Mouse (Mus musculus) central nervous system, embryonic 18 days (tissue): ENCODE data around the gene Nxph1. TPM values are rescaled to one million over a fixed set of nuclear protein-coding genes. Genes with fewer than 3 reads are reported as not detected.

Source experiments
- polyA plus RNA-seq: library from polyadenylated mRNA; depleted of rRNA; stranded (reverse); fragments of >200 nt; gene quantifications from 2 replicates; pipeline ENCODE4 v1.2.3, GENCODE M21; 2012; rRNA removed

Gene Nxph1
- polyA plus RNA-seq: 42.2 and 46.1 TPM in 2 replicates

DNA sequence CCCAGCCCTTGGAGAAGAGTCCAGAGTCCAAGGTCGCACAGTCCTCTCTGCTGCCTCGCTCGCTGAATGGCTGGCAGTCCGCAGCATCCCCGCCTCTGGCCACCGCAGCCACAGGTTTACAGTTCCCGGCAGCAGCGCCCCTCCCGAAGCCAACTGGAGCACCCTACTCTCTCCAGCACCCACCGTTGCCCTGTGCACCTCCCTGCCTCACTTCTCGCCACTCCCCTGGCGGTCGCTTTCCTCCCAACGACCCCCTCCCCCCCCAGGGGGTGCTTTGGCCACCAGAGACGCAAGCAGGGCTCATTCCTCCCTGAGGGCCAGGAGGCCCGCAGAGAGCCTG, at the start of gene Nxph1:
Gene Nxph1 (plus strand): TSS at position 301 of the 340 bp plus-strand sequence.

Other genes with a start within 250 kb of the Nxph1 start
- gene Ica1, start 169.9 kb upstream of the Nxph1 start, polyA plus RNA-seq: 34.6 and 36.2 TPM in 2 replicates